Mouse (Mus musculus) mouse embryonic stem cell (cell line): ENCODE data around the gene Mvb12a.
"Not testable (repeated sequence)": the region's sequence is repeated elsewhere in the genome, so short reads cannot be mapped to it uniquely, and the experiment has no call there.

ENCODE experiments used
- in situ Hi-C, 2 experiments: fragments of 300-500 bp; cut with MboI; formaldehyde crosslinking; loops; 1 replicate in 1 of 2; 3 replicates in 1 of 2; pipeline ENCODE4 v1.14.3; 2019 to 2020; ENCODE audit warnings: low sequenced_read_pairs in 2 of 2, low pct_unique_long_range_greater_than_20kb in 1 of 2, mixed read lengths in 1 of 2; ENCODE audit not compliant: unreplicated experiment in 1 of 2

Gene Mvb12a

GRCm38 (mm10) chr8:71521634-71522033 is 21.1 kb upstream of the Mvb12a start:
- in situ Hi-C loops: loop anchor here in 1 of 2 experiments (5.0 kb wide), 1 partner anchor 79 kb away; no protein-coding TSS in a partner anchor

GRCm38 (mm10) chr8:71525226-71526050 is 17.3 kb upstream of the Mvb12a start, which contains the start of gene Ccdc194:
Ccdc194 (minus strand) TSS chr8:71525711.
- in situ Hi-C loops: no loop called here

- in situ Hi-C loops: no loop called here
These were observed 16.4 kb upstream of the Mvb12a start for GRCm38 (mm10) chr8:71526272-71526671.

GRCm38 (mm10) chr8:71527162-71527870 is 15.4 kb upstream of the Mvb12a start:
- in situ Hi-C loops: no loop called here

- in situ Hi-C loops: no loop called here
These were observed 14.2 kb upstream of the Mvb12a start for GRCm38 (mm10) chr8:71528362-71529073.

GRCm38 (mm10) chr8:71530735-71531467 is 11.8 kb upstream of the Mvb12a start:
- in situ Hi-C loops: not testable (repeated sequence)

- in situ Hi-C loops: no loop called here
These were observed 8.4 kb upstream of the Mvb12a start for GRCm38 (mm10) chr8:71534263-71534810.

- in situ Hi-C loops: no loop called here
These were observed 7.1 kb upstream of the Mvb12a start for GRCm38 (mm10) chr8:71535663-71536062.

GRCm38 (mm10) chr8:71537028-71537867 is 5.5 kb upstream of the Mvb12a start, which contains the start of gene Bst2:
Bst2 (minus strand) TSS chr8:71537456.
- in situ Hi-C loops: no loop called here

GRCm38 (mm10) chr8:71543755-71544154 is 1.0 kb downstream of the Mvb12a start:
- in situ Hi-C loops: no loop called here

GRCm38 (mm10) chr8:71545053-71545452 is 2.3 kb downstream of the Mvb12a start:
- in situ Hi-C loops: no loop called here

- in situ Hi-C loops: no loop called here
These were observed 4.9 kb downstream of the Mvb12a start for GRCm38 (mm10) chr8:71547590-71547989.

GRCm38 (mm10) chr8:71550754-71551153 is 8.0 kb downstream of the Mvb12a start:
- in situ Hi-C loops: no loop called here

GRCm38 (mm10) chr8:71552770-71553169 is 10.0 kb downstream of the Mvb12a start:
- in situ Hi-C loops: no loop called here

GRCm38 (mm10) chr8:71554001-71554400 is 11.3 kb downstream of the Mvb12a start:
- in situ Hi-C loops: no loop called here

GRCm38 (mm10) chr8:71554644-71555043 is 11.9 kb downstream of the Mvb12a start:
- in situ Hi-C loops: no loop called here
